Mouse (Mus musculus): ENCODE measurements at regions not wholly inside any gene's neighbourhood (a gene's known extent, or its start where the extent isn't known, plus 50 kb on each side); places are given as distances from the start of the nearest gene placed in this dataset.
"Not testable (repeated sequence)": the region's sequence is repeated elsewhere in the genome, so short reads cannot be mapped to it uniquely, and the experiment has no call there.

- TF ChIP-seq CTCF (IDR thresholded peaks at IDR 0.05), result peak; percentile 77
- not testable (repeated sequence) for TF ChIP-seq EP300 (IDR thresholded peaks at IDR 0.05)
These were observed 558.3 kb downstream of the Synb start for GRCm38 (mm10) chr14:68735756-68736155.

All from lung, postnatal 0 days (tissue).